Mouse (Mus musculus): ENCODE data around the gene 4930426L09Rik. TPM values are rescaled to one million over a fixed set of nuclear protein-coding genes. Genes with fewer than 3 reads are reported as not detected.

Gene 4930426L09Rik
- polyA plus RNA-seq, 1 experiment from 2014 or later = 0.46 TPM

GRCm38 (mm10) chr2:19049341-19049740 is 51.2 kb downstream of the 4930426L09Rik start:
- no peak overlapping the region for H3K4me2 ChIP-seq
- H3K9ac ChIP-seq (ENCODE audit: low read depth, low read length) = no peak overlapping the region
- no peak overlapping the region for H3K4me3 ChIP-seq (ENCODE audit: low read depth, low read length)
- H3K4me1 ChIP-seq (ENCODE audit: control insufficient read depth, insufficient read depth, low read length) = no peaks in the 10 kb centered on the region
- 79% methylated on average over 1 of the region's 1 CpGs for WGBS (ENCODE audit: insufficient replicate concordance)
- no peak overlapping the region for H3K27ac ChIP-seq (ENCODE audit: low read depth, low read length)
- no peak for ATAC-seq (replicated peaks; ENCODE audit: insufficient number of reproducible peaks, low FRiP score, low TSS enrichment)
- H3K9me3 ChIP-seq (replicated peaks; ENCODE audit: control insufficient read depth, low read length) = no peaks in the 10 kb centered on the region
- no peaks in the 10 kb centered on the region for H3K36me3 ChIP-seq (ENCODE audit: control insufficient read depth, insufficient read depth, low read length)
- no peaks in the 10 kb centered on the region for H3K27me3 ChIP-seq (ENCODE audit: control insufficient read depth, insufficient read depth, low read length)

Other genes with a start within 250 kb of the 4930426L09Rik start
- 7.1 and 7.7 TPM in 2 replicates for gene Pip4k2a, start 217 bp upstream of the 4930426L09Rik start, polyA plus RNA-seq (2014; fragmentation: Nextera tagmentation; extraction: Ambion mirVana)
- gene Armc3, start 201.0 kb downstream of the 4930426L09Rik start, polyA plus RNA-seq (2014; fragmentation: Nextera tagmentation; extraction: Ambion mirVana) = 0.13 and 0.28 TPM in 2 replicates

All from heart, embryonic 11.5 days (tissue).